Mouse (Mus musculus) forebrain, postnatal 0 days (tissue): Measurements from ENCODE around the gene Orc3. TPM values are rescaled to one million over a fixed set of nuclear protein-coding genes. Genes with fewer than 3 reads are reported as not detected.

ENCODE experiments used
- ATAC-seq: fragments of 200-750 bp; cut with Nextera tagmentation; 2 replicates; pipeline ENCODE4 v1.8.0; 2017; ENCODE audit warnings: mild to moderate bottlenecking, moderate library complexity
- DNase-seq: peaks from one replicate; pipeline ENCODE4 v3.0.0-alpha.2; 2015
- H3K27ac ChIP-seq: fragments of 300-500 bp; sonication (generic); 2 replicates; pipeline ENCODE4 v1.5.1; 2014; ENCODE audit warnings: low read depth, mild to moderate bottlenecking, antibody characterized with exemption, low read length, moderate library complexity, mixed read lengths
- H3K27me3 ChIP-seq: fragments of 300-500 bp; sonication (generic); 2 replicates; pipeline ENCODE4 v1.6.1; 2014; ENCODE audit warnings: mild to moderate bottlenecking, low read length, mixed read lengths; ENCODE audit not compliant: insufficient read depth
- H3K36me3 ChIP-seq: fragments of 300-500 bp; sonication (generic); 2 replicates; pipeline ENCODE4 v1.6.1; 2014; ENCODE audit warnings: mild to moderate bottlenecking, moderate library complexity; ENCODE audit not compliant: insufficient read depth
- H3K4me1 ChIP-seq: fragments of 300-500 bp; sonication (generic); 2 replicates; pipeline ENCODE4 v1.6.1; 2014; ENCODE audit warnings: antibody characterized with exemption; ENCODE audit not compliant: insufficient read depth
- H3K4me2 ChIP-seq: fragments of 300-500 bp; sonication (generic); 2 replicates; pipeline ENCODE4 v1.6.1; 2014; ENCODE audit warnings: low read depth, mild to moderate bottlenecking, moderate library complexity
- H3K4me3 ChIP-seq: fragments of 300-500 bp; sonication (generic); 2 replicates; pipeline ENCODE4 v1.5.1; 2014; ENCODE audit warnings: low read depth, low read length, mixed read lengths
- H3K9ac ChIP-seq: fragments of 300-500 bp; sonication (generic); 2 replicates; pipeline ENCODE4 v1.6.1; 2014; ENCODE audit warnings: mild to moderate bottlenecking
- H3K9me3 ChIP-seq: fragments of 300-500 bp; sonication (generic); 2 replicates; pipeline ENCODE4 v1.6.1; 2016; ENCODE audit warnings: low read length
- CTCF ChIP-seq: sonication (generic); IDR thresholded peaks from 2 replicates; pipeline ENCODE4 v1.5.1; 2016; ENCODE audit warnings: antibody characterized with exemption, control low read depth, low read depth
- WGBS: fragments of 180-500 bp; shearing (Covaris S2); extraction: QIAGEN DNeasy Blood & Tissue Kit; methylation state at CpG from one replicate; pipeline ENCODE4 v1.1.7; 2014; 5-methylcytosine and 5-hydroxymethylcytosine counted together
- polyA plus RNA-seq: library from polyadenylated mRNA; unstranded; fragments of >200 nt; fragmentation: Nextera tagmentation; extraction: Ambion mirVana; gene quantifications from 2 replicates; pipeline ENCODE4 v1.2.1, GENCODE M21; 2015
- total RNA-seq: library from RNA; depleted of rRNA; stranded (reverse); fragments of >200 nt; gene quantifications from 2 replicates; pipeline ENCODE4 v1.2.3, GENCODE M21; 2014; rRNA removed

Gene Orc3
- total and polyA plus RNA-seq, 2 experiments from 2014 or later, result 68.0 to 88.0 TPM

- ATAC-seq (peak; percentile 97), DNase-seq (peak; percentile 98)
- Histone ChIP-seq H3K36me3 (no peaks in the 10 kb centered on the region), H3K9me3 (no peaks in the 10 kb centered on the region), H3K27me3 (no peaks in the 10 kb centered on the region), H3K4me3 (peak overlapping the region; percentile 95), H3K4me2 (peak overlapping the region; percentile 58), H3K4me1 (peaks cover 13% of the 10 kb centered on the region; the same call in 1 of the 2 replicates), H3K9ac (peak overlapping the region; percentile 97), H3K27ac (peak overlapping the region; percentile 93)
- 3% methylated on average over 38 of the region's 38 CpGs for WGBS
- TF ChIP-seq CTCF, result no peak
Measured at GRCm38 (mm10) chr4:34549981-34550747, 64.6 kb downstream of the Orc3 start.

GRCm38 (mm10) chr4:34529941-34530340 is 84.8 kb downstream of the Orc3 start:
- H3K27ac ChIP-seq, result no peak overlapping the region
- no peak overlapping the region for H3K9ac ChIP-seq
- WGBS, result 79% methylated on average over 6 of the region's 6 CpGs
- no peaks in the 10 kb centered on the region for H3K27me3 ChIP-seq
- ATAC-seq (no peak), DNase-seq (no peak)
- no peak for TF ChIP-seq CTCF
- H3K4me1 ChIP-seq, result no peaks in the 10 kb centered on the region
- no peaks in the 10 kb centered on the region for H3K9me3 ChIP-seq
- H3K4me3 ChIP-seq, result no peak overlapping the region
- H3K36me3 ChIP-seq, result no peaks in the 10 kb centered on the region
- no peak overlapping the region for H3K4me2 ChIP-seq

- no peak for TF ChIP-seq CTCF
- Histone ChIP-seq H3K4me2 (no peak overlapping the region), H3K36me3 (no peaks in the 10 kb centered on the region), H3K4me3 (no peak overlapping the region), H3K9me3 (no peaks in the 10 kb centered on the region), H3K9ac (no peak overlapping the region), H3K27ac (no peak overlapping the region), H3K27me3 (no peaks in the 10 kb centered on the region), H3K4me1 (no peaks in the 10 kb centered on the region)
- 74% methylated on average over 4 of the region's 4 CpGs for WGBS
- ATAC-seq (no peak), DNase-seq (no peak)
Measured at GRCm38 (mm10) chr4:34529379-34529778, 85.4 kb downstream of the Orc3 start.

- H3K9ac ChIP-seq, result no peak overlapping the region
- H3K9me3 ChIP-seq, result no peaks in the 10 kb centered on the region
- no peak overlapping the region for H3K4me3 ChIP-seq
- H3K27me3 ChIP-seq, result no peaks in the 10 kb centered on the region
- H3K27ac ChIP-seq, result no peak overlapping the region
- no peaks in the 10 kb centered on the region for H3K36me3 ChIP-seq
- no peak for TF ChIP-seq CTCF
- H3K4me2 ChIP-seq, result no peak overlapping the region
- no peak for DNase-seq
- no peaks in the 10 kb centered on the region for H3K4me1 ChIP-seq
- 89% methylated on average over 1 of the region's 1 CpGs for WGBS
- no peak for ATAC-seq
Measured at GRCm38 (mm10) chr4:34528430-34529100, 86.2 kb downstream of the Orc3 start.

- Histone ChIP-seq H3K9ac (no peak overlapping the region), H3K4me3 (no peak overlapping the region), H3K4me2 (no peak overlapping the region), H3K27ac (no peak overlapping the region), H3K36me3 (no peaks in the 10 kb centered on the region), H3K27me3 (no peaks in the 10 kb centered on the region), H3K4me1 (no peaks in the 10 kb centered on the region), H3K9me3 (no peaks in the 10 kb centered on the region)
- DNase-seq (no peak), ATAC-seq (no peak)
- no peak for TF ChIP-seq CTCF
- 83% methylated on average over 3 of the region's 3 CpGs for WGBS
Measured at GRCm38 (mm10) chr4:34526771-34527170, 88.0 kb downstream of the Orc3 start.

GRCm38 (mm10) chr4:34523586-34523985 is 91.2 kb downstream of the Orc3 start:
- DNase-seq (no peak), ATAC-seq (no peak)
- Histone ChIP-seq H3K9me3 (no peaks in the 10 kb centered on the region), H3K9ac (no peak overlapping the region), H3K4me1 (no peaks in the 10 kb centered on the region), H3K4me2 (no peak overlapping the region), H3K4me3 (no peak overlapping the region), H3K36me3 (no peaks in the 10 kb centered on the region), H3K27me3 (no peaks in the 10 kb centered on the region), H3K27ac (no peak overlapping the region)
- TF ChIP-seq CTCF, result no peak
- WGBS, result 82% methylated on average over 4 of the region's 4 CpGs

- Histone ChIP-seq H3K4me3 (no peak overlapping the region), H3K4me2 (no peak overlapping the region), H3K36me3 (no peaks in the 10 kb centered on the region), H3K27me3 (no peaks in the 10 kb centered on the region), H3K4me1 (no peaks in the 10 kb centered on the region), H3K27ac (no peak overlapping the region), H3K9me3 (no peaks in the 10 kb centered on the region), H3K9ac (no peak overlapping the region)
- ATAC-seq (peak; percentile 69), DNase-seq (peak; percentile 50)
- WGBS, result 70% methylated on average over 3 of the region's 3 CpGs
- TF ChIP-seq CTCF, result no peak
Measured at GRCm38 (mm10) chr4:34522846-34523245, 91.9 kb downstream of the Orc3 start.

Other genes starting within 250 kb of the Orc3 start
- gene Akirin2, start 64.0 kb downstream of the Orc3 start, total RNA-seq, result 131 and 147 TPM in 2 replicates
- gene Akirin2, start 64.0 kb downstream of the Orc3 start, polyA plus RNA-seq, result 79.9 and 94.6 TPM in 2 replicates
- 28.7 and 30.5 TPM in 2 replicates for gene Rars2, start within 50 bp of the Orc3 start, total RNA-seq
- gene Rars2, start within 50 bp of the Orc3 start, polyA plus RNA-seq, result 42.4 and 48.8 TPM in 2 replicates
- gene Slc35a1, start 72.5 kb upstream of the Orc3 start, total RNA-seq, result 34.0 and 35.9 TPM in 2 replicates
- 16.0 and 37.9 TPM in 2 replicates for gene Slc35a1, start 72.5 kb upstream of the Orc3 start, polyA plus RNA-seq
- 5.7 and 6.2 TPM in 2 replicates for gene Cfap206, start 115.3 kb upstream of the Orc3 start, total RNA-seq
- 5.7 and 6.3 TPM in 2 replicates for gene Cfap206, start 115.3 kb upstream of the Orc3 start, polyA plus RNA-seq
- not detected in 2 replicates for gene Gm136, start 141.3 kb upstream of the Orc3 start, total RNA-seq
- 0.23 TPM in 1 of 2 replicates, not detected in the other for gene Gm136, start 141.3 kb upstream of the Orc3 start, polyA plus RNA-seq
- 28.0 and 30.7 TPM in 2 replicates for gene Smim8, start 163.5 kb upstream of the Orc3 start, total RNA-seq
- 54.9 and 66.4 TPM in 2 replicates for gene Smim8, start 163.5 kb upstream of the Orc3 start, polyA plus RNA-seq